Mouse (Mus musculus) gastrocnemius, postnatal 36 days (tissue): Measurements from ENCODE around the gene Unc5a. TPM values are rescaled to one million over a fixed set of nuclear protein-coding genes. Genes with fewer than 3 reads are reported as not detected.
A peak's percentile ranks its signal among the peaks of the same experiment; 100 is the strongest.

Source experiments
- DNase-seq, 2 experiments: peaks; one replicate each; pipeline ENCODE4 v3.0.0; 2022
- intact Hi-C: fragments of 180-260 bp; cut with DNase I; formaldehyde crosslinking; loops from one replicate; pipeline ENCODE4 v1.15.1; 2025
- total RNA-seq, 2 experiments: library from RNA; stranded (reverse); gene quantifications; 2 replicates each; pipeline ENCODE4 v1.2.3; 2021

Unc5a gene
- total RNA-seq, 2 experiments from 2014 or later: 7.1 to 8.6 TPM

- no peak for DNase-seq
- intact Hi-C loops: no loop called here
Observed at GRCm38 (mm10) chr13:54997568-54997967, 48.4 kb downstream of the Unc5a start.

- intact Hi-C loops: no loop called here
- no peak for DNase-seq
Observed at GRCm38 (mm10) chr13:55000433-55000832, 51.2 kb downstream of the Unc5a start.

DNA sequence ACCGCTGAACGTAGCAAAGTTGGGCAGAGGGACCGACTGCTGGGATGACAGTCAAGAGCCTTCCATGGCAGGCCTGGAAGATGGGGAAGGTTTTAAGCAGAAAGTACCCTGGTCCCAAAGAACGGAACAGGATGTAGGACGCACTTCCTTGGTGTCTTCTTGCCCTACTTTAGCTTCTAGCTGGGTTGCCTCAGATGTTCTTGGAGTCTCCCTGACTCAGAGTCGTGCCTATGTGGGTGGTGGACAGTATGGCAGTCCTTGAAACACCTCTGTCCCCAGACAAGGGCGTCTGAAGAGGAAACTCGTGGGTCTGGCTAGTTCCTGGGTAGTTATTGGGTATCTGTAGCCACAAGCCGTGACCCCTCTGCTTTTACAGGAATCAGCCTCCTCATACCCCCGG is 52.9 kb downstream of the Unc5a start:
- no peak for DNase-seq
- intact Hi-C loops: no loop called here

GRCm38 (mm10) chr13:55004646-55005045 is 55.4 kb downstream of the Unc5a start:
- no peak for DNase-seq
- intact Hi-C loops: no loop called here

- DNase-seq: no peak
- intact Hi-C loops: no loop called here
Observed at GRCm38 (mm10) chr13:55005691-55006414, 56.6 kb downstream of the Unc5a start.

DNA sequence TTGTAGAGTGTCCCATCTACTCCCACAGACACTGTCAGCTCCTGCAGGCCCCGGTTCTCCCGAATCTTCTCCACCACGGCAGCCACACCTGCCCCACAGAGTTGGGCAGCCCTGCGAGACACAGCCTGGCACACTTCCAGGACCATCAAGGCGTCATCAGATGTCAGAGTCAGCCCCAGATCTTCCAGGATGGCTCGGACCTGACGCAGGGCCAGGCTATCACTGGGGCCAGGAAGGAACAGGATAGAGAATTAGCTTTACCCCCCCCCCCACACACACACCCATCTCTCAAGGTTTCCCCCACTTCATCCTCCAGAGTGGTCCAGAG is 57.2 kb downstream of the Unc5a start:
- intact Hi-C loops: no loop called here
- no peak for DNase-seq

DNA sequence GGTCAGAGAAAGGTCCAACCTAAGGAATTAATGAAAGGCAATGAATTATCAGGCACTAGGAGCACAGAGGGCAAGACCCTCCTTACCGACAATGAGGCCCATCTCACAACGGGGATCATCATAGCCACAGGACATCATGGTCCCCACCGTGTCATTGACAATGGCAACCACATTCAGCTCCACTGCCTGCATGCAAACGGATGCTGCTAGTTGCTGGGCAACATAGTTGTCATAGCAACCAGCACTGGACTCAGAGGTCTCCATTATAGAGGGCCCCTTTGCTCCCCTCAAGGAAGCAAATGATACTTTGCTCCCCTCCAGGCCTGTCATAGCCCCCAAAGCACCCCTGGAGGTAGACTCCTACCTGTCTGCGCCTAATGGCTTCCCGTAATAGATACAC is 59.4 kb downstream of the Unc5a start:
- intact Hi-C loops: no loop called here
- DNase-seq: no peak

DNA sequence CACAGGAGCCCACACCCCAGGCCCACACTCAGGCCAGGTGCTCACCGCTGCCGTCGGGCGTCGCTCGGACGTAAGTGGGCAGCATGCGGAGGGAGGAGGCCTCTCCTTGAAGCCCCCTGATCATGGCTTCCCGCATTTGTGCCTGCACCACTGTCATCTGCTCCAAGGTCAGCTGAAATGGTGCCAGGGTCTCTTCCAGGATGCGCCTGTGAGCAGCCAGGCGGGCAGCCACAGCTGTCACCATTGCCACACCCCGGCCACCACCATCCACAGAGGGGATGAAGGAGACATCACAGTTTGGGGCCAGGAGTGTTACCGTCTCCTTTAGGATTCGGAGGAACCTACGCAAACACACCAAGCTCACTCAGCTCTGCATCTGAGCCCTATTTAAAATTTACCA is 61.9 kb downstream of the Unc5a start:
- no peak for DNase-seq
- intact Hi-C loops: no loop called here

- no peak for DNase-seq
- intact Hi-C loops: no loop called here
Observed at GRCm38 (mm10) chr13:55011981-55012478, 62.8 kb downstream of the Unc5a start.

DNA sequence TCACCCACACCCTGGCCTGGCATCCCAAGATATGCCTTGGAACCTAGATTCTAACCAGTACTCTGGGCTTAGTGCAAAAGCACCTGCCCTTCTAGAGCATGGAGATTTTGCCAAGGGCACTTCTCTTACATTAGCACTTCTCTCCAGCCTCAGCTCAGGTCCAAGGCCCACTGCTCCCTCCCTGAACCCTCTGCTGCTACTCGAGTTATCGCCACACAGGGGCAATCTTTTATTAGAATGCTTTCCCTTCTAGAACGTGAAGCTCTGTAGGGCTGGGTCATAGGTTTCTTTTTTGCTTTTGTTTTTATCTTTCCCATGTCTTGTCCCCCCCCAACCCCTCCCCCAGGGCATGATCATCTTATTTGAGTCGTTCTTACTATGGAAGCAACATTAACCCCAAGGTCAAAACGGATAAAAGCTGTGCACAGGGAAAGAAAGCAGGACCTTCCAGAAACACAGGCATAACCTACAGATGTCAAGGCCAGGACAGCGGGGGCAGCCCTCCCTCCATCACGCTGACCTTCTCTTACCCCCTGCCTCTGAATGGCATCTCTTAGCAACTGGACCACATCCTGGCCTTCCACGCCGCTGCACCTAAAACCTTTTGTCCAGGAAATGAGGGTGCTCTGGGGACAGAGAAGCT is 64.6 kb downstream of the Unc5a start:
- intact Hi-C loops: no loop called here
- peak in 1 of 2 experiments; percentile 7 for DNase-seq

DNA sequence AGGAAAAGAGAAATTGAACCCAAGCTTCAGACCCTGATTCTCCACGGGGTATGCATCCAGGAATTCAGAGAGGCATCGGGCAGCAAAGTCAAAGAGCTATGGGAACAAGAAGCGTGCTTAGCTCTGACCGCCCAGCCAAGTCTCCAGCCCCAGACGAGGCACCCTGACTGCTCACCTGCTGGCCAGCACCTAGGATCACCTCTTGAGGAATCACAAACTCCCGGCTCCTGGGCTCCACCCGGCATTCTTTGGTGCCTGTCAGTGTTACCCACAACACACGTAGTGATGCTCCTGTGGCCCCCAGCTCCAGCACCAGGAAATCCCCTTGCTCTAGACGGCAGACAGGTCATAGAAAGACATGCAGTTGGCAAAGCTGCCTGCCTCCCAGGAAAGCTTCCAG is 65.2 kb downstream of the Unc5a start:
- intact Hi-C loops: no loop called here
- DNase-seq: peak in 1 of 2 experiments; percentile 9

- intact Hi-C loops: no loop called here
- peak in 1 of 2 experiments; percentile 2 for DNase-seq
Observed at GRCm38 (mm10) chr13:55017154-55017897, 68.1 kb downstream of the Unc5a start.

DNA sequence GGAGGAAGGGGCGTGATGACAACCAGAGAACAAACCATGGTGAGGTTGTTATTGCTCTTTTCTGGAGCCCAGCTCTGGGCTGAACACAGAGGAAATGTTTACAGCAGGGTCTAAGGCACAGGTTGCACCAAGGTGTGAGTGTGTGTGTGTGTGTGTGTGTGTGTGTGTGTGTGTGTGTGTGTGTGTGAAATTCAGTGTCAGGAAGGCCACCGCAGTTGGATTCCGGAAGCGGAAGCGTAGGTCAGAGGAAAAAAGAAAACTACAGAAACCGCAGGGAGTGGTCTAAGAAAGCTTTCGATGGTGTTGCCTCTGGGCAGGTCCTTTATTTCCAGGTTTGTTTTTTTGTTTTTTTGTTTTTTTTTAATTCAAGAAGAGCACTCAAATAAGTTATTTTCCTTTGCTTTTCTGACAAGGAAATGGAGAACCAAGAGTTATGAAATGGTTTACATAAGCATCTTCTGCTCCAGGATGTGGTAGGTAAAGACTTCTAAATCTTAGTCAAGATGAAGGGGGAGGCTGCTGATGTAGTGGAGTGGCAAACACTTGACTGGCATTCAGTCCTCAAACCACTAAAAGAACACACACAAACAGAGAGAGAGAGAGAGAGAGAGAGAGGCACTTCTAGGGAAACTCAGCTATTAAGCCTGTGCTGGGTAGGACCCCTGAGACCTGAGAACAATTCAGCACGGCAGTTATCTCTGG is 68.8 kb downstream of the Unc5a start:
- intact Hi-C loops: no loop called here
- no peak for DNase-seq

- no peak for DNase-seq
- intact Hi-C loops: no loop called here
Observed at GRCm38 (mm10) chr13:55018700-55019099, 69.5 kb downstream of the Unc5a start.

DNA sequence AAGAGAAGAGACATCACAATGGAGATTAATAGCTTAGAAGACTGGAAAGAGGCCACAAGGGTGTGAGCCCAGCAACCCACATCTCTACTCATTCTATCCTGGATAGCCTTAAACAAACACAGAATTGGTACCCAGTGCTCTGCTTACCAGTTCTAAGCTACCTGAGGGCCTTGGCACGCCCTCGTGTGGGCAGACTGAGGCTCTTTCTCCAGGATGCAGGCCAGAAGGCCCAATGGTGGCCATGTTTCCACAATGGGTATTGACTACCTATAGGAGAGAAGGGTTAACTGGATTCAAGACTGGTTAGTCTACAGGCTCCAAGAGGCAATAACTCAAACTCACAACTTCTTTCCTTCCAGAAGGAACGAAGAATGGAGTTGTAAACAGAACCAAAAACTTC is 70.0 kb downstream of the Unc5a start:
- no peak for DNase-seq
- intact Hi-C loops: no loop called here

DNA sequence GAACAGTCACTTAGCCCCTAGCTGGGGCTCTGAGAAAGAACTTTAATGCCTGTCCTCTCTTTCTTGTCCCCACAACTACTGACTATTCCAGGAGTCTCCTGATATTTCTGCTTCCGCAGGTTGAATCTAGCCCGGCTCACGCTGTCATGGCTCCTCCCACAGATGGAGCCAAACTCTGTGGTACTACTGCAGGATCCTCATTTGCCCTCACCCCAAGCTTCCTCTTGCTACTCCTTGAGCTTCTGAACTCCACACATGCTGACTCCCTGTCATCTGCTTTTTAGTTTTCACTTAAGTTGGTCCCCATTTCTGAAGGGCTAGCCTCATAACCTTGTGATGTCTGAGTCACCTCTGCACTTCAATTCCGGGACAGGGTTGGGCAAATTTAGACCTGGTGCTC is 70.8 kb downstream of the Unc5a start:
- intact Hi-C loops: no loop called here
- no peak for DNase-seq

DNA sequence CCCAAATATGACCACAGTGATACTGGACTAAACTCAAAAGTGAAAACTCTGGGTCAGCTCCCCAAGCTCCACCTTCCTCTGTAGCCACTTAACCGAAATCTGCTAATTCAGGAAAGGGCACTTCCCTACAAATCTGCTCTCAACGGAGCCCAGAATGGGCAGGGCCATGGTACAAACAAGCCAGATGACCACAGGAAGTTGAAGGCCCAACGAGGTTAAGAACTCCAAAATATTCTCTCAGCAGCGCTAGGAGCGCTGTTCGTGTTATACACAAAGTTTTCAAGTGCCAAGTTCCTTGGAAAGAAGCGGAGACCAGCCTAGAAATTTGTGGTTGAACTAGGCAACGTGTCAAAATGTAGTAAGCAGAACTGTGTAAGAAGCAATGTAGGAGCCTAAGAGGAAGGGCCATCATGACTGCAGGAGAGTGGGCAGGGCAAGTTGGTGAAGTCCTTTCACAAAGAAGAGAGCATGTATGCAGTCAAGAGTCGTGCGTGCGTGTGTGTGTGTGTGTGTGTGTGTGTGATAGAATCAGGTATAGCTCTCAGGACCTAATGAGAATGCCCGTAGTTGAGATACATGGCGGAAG is 72.1 kb downstream of the Unc5a start, which contains the start of gene Hk3:
Gene Hk3, minus strand, starts transcription at position 192 of the 586 bp plus-strand sequence.
- intact Hi-C loops: no loop called here
- DNase-seq: no peak

GRCm38 (mm10) chr13:55022256-55022655 is 73.0 kb downstream of the Unc5a start:
- intact Hi-C loops: no loop called here
- DNase-seq: no peak

DNA sequence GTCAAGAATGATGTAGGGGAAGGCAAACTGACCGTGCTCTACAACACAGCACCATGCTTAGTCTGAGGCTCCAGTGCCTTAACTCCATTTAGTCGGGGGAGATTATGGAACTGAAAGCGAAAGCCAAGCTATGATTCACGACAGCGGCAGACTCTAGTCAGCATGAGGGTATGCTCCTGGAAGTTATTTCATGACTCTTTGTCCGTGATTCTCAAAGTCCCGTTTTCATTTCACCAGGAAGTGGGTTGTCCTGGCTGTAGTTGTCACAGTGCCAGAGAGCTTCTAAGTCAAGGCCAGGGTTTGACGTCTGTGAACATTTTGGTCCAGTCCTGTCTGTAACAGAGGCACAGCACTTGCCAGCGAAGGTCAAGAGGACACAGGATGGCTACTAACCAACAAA is 73.5 kb downstream of the Unc5a start:
- intact Hi-C loops: no loop called here
- DNase-seq: no peak

GRCm38 (mm10) chr13:55024215-55024614 is 75.0 kb downstream of the Unc5a start:
- intact Hi-C loops: no loop called here
- no peak for DNase-seq

GRCm38 (mm10) chr13:55040016-55040415 is 90.8 kb downstream of the Unc5a start:
- intact Hi-C loops: no loop called here
- no peak for DNase-seq
